Mouse (Mus musculus) MEL-GATA-1-ER (cell line): Measurements from ENCODE around the gene Rdh1.

Experiments used
- DNase-seq: peaks from one replicate; pipeline ENCODE4 v3.0.0-alpha.2; 2012; ENCODE audit warnings: low read depth; ENCODE audit errors: extremely low read depth

Gene Rdh1

GRCm38 (mm10) chr10:127759181-127760110 lies at the start of gene Rdh1, which contains the start of gene Rdh16f1:
Gene Rdh1 (plus strand): TSS chr10:127759721.
Gene Rdh16f1 (plus strand): TSS chr10:127759787.
- DNase-seq: no peak

- DNase-seq: no peak
Observed at GRCm38 (mm10) chr10:127710331-127710730, 49.2 kb upstream of the Rdh1 start.

GRCm38 (mm10) chr10:127712736-127713135 lies 46.8 kb upstream of the Rdh1 start:
- DNase-seq: no peak

DNA sequence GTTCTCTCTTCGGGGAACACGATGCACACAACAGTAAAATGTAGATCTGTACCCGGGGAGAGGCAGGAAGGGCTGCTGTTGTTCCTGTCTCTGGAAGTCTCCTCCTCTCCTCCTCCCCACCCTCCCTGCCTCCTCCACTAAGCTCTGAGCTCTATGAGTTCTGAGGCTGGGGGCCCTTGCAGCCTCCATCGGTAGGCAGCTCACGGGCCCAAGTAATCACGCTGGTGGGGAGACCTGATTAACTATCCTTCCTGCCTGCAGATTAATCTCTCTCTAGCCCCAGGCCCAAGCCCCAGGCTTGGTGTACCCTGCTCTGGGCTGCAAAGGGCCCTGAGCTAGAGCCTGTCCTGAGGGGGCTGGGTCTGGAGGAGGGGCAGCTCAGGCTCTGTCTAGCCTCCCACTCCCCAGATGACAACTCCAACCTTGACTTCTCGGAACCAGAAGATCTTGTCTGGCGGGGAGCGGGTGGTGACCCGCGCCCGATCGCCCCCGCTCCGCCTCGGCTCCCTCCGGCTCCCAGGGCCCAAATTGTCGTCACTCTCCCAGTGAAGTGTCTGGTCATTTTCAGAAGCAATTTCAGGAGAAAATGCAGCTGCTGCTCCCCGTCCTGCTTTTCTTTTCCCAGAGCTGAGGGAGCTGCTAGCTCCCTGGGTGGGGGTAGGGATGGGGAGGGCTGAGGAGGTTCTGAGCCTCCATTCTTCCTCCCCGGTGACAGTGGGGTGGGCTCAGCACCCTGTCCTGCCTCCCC lies 37.7 kb upstream of the Rdh1 start:
- DNase-seq: no peak

GRCm38 (mm10) chr10:127724178-127724577 lies 35.3 kb upstream of the Rdh1 start, which contains the start of gene Tac2:
Gene Tac2 (plus strand): TSS chr10:127724478.
- no peak for DNase-seq

DNA sequence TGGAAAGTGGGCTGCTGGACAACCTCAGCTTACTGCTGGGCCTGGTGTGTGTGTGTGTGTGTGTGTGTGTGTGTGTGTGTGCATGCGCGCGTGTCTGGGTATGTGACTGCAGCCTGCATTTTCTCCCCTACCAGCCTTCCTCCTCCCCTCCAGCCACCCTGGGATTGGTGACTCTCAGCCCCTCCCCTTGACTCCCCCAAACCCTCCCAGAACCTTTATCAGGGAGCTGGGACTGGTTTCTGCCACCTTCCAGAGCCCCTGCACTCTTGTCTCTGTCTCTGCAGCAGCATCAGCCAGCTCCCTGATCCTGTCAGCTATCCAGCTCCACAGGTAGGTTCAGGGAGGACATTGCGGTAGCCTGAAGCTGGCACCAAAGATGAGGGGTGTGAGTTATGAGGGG lies 34.4 kb upstream of the Rdh1 start:
- DNase-seq: no peak

- no peak for DNase-seq
Observed at GRCm38 (mm10) chr10:127728437-127728836, 31.1 kb upstream of the Rdh1 start.

GRCm38 (mm10) chr10:127730285-127730932 lies 29.1 kb upstream of the Rdh1 start:
- no peak for DNase-seq

DNA sequence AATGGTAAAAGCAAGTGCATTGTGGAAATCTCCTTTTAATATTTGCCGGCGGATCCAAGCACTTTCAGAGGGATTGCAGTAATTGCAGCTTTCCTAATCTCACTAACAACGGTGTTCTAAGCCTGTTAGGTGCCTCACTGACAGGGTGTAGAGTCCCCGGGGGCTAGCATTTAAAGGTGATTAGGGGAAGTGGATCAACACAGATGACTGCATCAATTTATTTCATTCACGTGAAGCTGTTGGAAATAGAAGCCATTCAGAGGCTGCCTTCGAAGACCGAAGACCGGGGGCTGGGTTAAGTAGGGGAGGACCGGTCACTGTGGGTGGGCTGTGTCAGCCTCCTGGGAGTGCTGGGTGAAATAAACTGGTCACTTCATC lies 28.6 kb upstream of the Rdh1 start:
- DNase-seq: no peak

GRCm38 (mm10) chr10:127731397-127731796 lies 28.1 kb upstream of the Rdh1 start:
- DNase-seq: no peak

GRCm38 (mm10) chr10:127734434-127734833 lies 25.1 kb upstream of the Rdh1 start:
- DNase-seq: no peak

DNA sequence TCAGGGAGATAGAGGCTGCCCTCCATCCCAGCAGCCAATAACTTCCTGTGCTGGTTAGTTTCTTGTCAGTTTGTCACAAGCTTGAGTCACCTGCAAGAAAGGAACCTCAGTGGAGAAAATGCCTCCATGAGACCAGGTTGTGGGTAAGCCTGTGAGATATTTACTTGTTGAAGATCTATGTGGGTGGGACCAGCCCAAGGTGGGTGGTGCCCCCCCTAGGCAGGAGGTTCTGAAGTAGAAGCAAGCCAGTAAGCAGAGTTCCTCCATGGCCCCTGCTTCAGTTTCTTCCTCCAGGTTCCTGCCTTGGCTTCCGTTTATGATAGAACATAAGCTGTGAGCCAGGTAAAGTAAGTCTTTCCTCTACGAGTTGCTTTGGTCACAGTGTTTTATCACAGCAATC lies 23.3 kb upstream of the Rdh1 start:
- DNase-seq: no peak

- peak; percentile 88 for DNase-seq
Observed at GRCm38 (mm10) chr10:127736916-127737315, 22.6 kb upstream of the Rdh1 start.

DNA sequence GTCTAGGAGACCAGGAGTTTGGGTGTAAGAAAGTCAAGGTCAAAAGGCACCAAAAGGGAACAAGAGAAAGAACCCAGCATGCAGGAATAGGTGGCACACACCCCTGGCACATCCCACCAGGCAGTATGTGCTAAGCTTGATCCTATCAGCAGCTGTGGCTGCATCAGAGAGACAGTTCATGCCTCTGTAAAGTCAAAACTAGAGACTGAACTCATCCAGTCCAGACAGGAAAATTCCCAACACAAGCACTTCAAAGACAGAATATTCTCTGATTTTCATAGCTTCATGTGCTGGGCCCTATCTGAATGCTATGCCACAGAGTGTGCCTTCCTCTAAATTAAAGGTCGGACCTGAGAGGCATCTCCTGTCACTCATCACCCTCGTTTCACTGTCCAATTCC lies 22.0 kb upstream of the Rdh1 start:
- no peak for DNase-seq

- peak; percentile 70 for DNase-seq
Observed at GRCm38 (mm10) chr10:127738151-127738882, 21.2 kb upstream of the Rdh1 start.

- DNase-seq: no peak
Observed at GRCm38 (mm10) chr10:127739083-127739660, 20.3 kb upstream of the Rdh1 start, which contains the start of gene Zbtb39. Gene Zbtb39 (plus strand): TSS chr10:127739538.

DNA sequence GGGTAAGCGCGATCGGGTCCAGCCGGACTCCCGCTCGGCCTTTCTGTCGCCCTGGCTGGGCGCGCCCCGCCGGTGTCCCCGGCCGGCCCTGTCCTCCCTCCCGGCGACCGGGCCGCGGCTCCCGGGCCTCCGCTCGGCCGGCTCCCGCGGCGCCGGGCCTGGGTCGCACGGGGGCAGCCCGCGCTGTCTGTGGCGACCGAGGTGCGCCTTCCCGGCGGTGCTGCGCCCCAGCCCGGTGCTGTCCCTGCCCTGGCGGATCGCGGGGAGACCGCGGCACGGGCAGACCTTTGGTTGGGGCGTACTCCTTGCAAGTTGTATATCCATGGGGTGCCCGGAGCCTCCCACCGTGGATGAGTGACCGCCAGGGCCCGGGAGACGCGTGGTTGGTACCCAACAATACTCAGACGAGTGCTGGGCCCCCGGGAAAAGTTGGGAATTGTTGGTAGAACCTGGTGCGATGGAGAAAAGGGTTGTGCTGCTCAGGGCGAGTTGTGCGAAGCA lies 19.8 kb upstream of the Rdh1 start:
- DNase-seq: no peak

DNA sequence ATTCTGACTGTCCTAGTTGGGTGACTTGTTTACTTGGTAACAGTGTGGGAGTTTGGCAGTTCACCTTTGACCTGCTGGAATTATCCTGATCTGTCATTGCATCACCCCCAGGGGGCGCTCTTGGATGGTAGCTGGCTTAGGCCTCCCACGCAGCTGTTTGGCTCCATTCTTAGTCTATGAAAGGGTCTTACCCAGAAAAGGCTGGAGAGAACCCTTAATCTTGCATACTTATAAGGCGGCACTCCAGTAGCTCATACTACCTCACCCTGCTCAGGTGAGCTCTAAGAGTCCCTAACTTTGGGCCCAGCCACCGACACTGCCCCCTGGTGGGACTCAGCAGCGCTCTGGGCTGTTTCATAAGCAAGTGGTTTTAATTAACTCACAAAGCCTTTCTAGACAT lies 14.9 kb upstream of the Rdh1 start:
- DNase-seq: no peak

GRCm38 (mm10) chr10:127745886-127746285 lies 13.6 kb upstream of the Rdh1 start:
- no peak for DNase-seq

GRCm38 (mm10) chr10:127747254-127747653 lies 12.3 kb upstream of the Rdh1 start:
- DNase-seq: no peak
